Mouse (Mus musculus) testis, adult 2 months (tissue): ENCODE measurements at regions not wholly inside any gene's neighbourhood (a gene's known extent, or its start where the extent isn't known, plus 50 kb on each side); places are given as distances from the start of the nearest gene placed in this dataset.

Experiments used
- CTCF ChIP-seq: fragments of 200-500 bp; IDR thresholded peaks from 2 replicates; pipeline ENCODE4 v1.5.1; 2012; ENCODE audit warnings: low read depth, mild to moderate bottlenecking, inconsistent platforms, low read length, moderate library complexity; ENCODE audit not compliant: control insufficient read depth, insufficient read depth, insufficient replicate concordance
- POLR2A ChIP-seq: fragments of 200-500 bp; IDR thresholded peaks from 2 replicates; pipeline ENCODE4 v1.6.1; 2012; ENCODE audit warnings: low read depth, mild to moderate bottlenecking, inconsistent platforms, low read length, moderate library complexity; ENCODE audit not compliant: control insufficient read depth

- TF ChIP-seq POLR2A, result no peak
- TF ChIP-seq CTCF, result no peak
Measured at GRCm38 (mm10) chrX:99522289-99522688, 51.2 kb upstream of the Pja1 start.
